Mouse (Mus musculus): ENCODE data around the gene Dyrk2. TPM values are rescaled to one million over a fixed set of nuclear protein-coding genes. Genes with fewer than 3 reads are reported as not detected.

Gene Dyrk2
- polyA plus RNA-seq (2011; ENCODE audit: insufficient read depth, insufficient read length, low read depth, missing spikeins): 16.4 and 23.1 TPM in 2 replicates

GRCm38 (mm10) chr10:118870201-118870980 is at the start of gene Dyrk2:
Gene Dyrk2 (minus strand): TSS chr10:118870209.
- Histone ChIP-seq H3K27ac (ENCODE audit: insufficient read depth, low read length) (no peak within 1 kb of the TSS), H3K27me3 (ENCODE audit: control insufficient read depth, insufficient read depth, low read length, poor library complexity, severe bottlenecking) (no peaks in the 10 kb centered on the region), H3K9ac (ENCODE audit: low read depth, poor library complexity, severe bottlenecking) (peak within 1 kb of the TSS; percentile 96), H3K9me3 (replicated peaks; ENCODE audit: control insufficient read depth, insufficient read depth, low read length, poor library complexity, severe bottlenecking) (no peaks in the 10 kb centered on the region), H3K4me1 (ENCODE audit: control insufficient read depth, insufficient read depth, low read length) (no peaks in the 10 kb centered on the region), H3K36me3 (ENCODE audit: control insufficient read depth, insufficient read depth, low read length, poor library complexity, severe bottlenecking) (no peaks in the 10 kb centered on the region), H3K4me3 (ENCODE audit: low read depth, low read length) (peak within 1 kb of the TSS; percentile 80)
- TF ChIP-seq EP300 (IDR thresholded peaks at IDR 0.05; ENCODE audit: insufficient read depth, low read depth, low read length): no peak
- TF ChIP-seq CTCF (IDR thresholded peaks at IDR 0.05; ENCODE audit: low read depth, low read length): no peak
- TF ChIP-seq POLR2A (IDR thresholded peaks at IDR 0.05; ENCODE audit: insufficient read depth, low read length): no peak

DNA sequence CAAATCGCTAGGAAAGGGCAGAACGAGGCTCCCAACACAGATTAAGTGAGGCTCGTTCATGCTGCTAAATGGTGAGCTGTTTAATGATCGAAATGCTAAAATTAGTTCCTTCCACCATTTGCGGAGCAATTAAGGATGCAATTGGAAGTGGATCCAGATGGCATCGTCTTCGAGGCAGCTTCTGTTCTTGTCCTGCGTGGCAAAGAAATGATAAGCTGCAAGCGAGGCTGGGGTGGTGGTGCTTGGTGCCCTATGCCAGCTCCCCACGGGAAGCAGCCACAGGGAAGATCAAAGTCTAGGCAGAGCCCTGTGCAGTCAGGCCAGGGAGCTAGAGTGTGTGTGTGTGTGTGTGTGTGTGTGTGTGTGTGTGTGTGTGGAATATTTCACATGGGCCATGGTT is 32.6 kb upstream of the Dyrk2 start:
- Histone ChIP-seq H3K27ac (ENCODE audit: insufficient read depth, low read length) (no peak overlapping the region), H3K9ac (ENCODE audit: low read depth, poor library complexity, severe bottlenecking) (no peak overlapping the region), H3K27me3 (ENCODE audit: control insufficient read depth, insufficient read depth, low read length, poor library complexity, severe bottlenecking) (no peaks in the 10 kb centered on the region), H3K9me3 (replicated peaks; ENCODE audit: control insufficient read depth, insufficient read depth, low read length, poor library complexity, severe bottlenecking) (no peaks in the 10 kb centered on the region), H3K36me3 (ENCODE audit: control insufficient read depth, insufficient read depth, low read length, poor library complexity, severe bottlenecking) (no peaks in the 10 kb centered on the region), H3K4me3 (ENCODE audit: low read depth, low read length) (no peak overlapping the region), H3K4me1 (ENCODE audit: control insufficient read depth, insufficient read depth, low read length) (no peaks in the 10 kb centered on the region)
- TF ChIP-seq POLR2A (IDR thresholded peaks at IDR 0.05; ENCODE audit: insufficient read depth, low read length) (no peak), CTCF (IDR thresholded peaks at IDR 0.05; ENCODE audit: low read depth, low read length) (no peak), EP300 (IDR thresholded peaks at IDR 0.05; ENCODE audit: insufficient read depth, low read depth, low read length) (no peak)

DNA sequence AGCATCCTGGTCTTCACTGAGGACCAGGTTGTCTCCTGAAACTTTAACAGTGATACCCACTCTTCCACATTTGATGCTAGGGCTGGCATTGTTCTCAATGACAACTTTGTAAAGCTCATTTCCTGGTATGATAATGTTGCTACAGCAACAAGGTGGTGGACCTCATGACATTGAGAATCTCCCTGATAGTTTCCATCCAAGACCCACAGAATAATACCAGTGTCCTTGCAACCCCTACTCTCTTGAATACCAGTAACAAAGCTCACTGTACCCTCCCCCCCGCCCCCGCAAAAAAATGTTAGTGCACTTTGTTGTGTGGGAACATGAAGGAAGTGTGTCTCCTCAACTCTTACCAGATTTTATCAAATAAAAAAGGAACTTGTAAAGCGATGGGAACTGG is 23.6 kb upstream of the Dyrk2 start:
- H3K9me3 ChIP-seq (replicated peaks; ENCODE audit: control insufficient read depth, insufficient read depth, low read length, poor library complexity, severe bottlenecking): no peaks in the 10 kb centered on the region
- no peak overlapping the region for H3K4me3 ChIP-seq (ENCODE audit: low read depth, low read length)
- H3K9ac ChIP-seq (ENCODE audit: low read depth, poor library complexity, severe bottlenecking): no peak overlapping the region
- H3K27me3 ChIP-seq (ENCODE audit: control insufficient read depth, insufficient read depth, low read length, poor library complexity, severe bottlenecking): no peaks in the 10 kb centered on the region
- H3K27ac ChIP-seq (ENCODE audit: insufficient read depth, low read length): no peak overlapping the region
- H3K4me1 ChIP-seq (ENCODE audit: control insufficient read depth, insufficient read depth, low read length): no peaks in the 10 kb centered on the region
- TF ChIP-seq POLR2A (IDR thresholded peaks at IDR 0.05; ENCODE audit: insufficient read depth, low read length) (no peak), EP300 (IDR thresholded peaks at IDR 0.05; ENCODE audit: insufficient read depth, low read depth, low read length) (no peak), CTCF (IDR thresholded peaks at IDR 0.05; ENCODE audit: low read depth, low read length) (no peak)
- H3K36me3 ChIP-seq (ENCODE audit: control insufficient read depth, insufficient read depth, low read length, poor library complexity, severe bottlenecking): no peaks in the 10 kb centered on the region

GRCm38 (mm10) chr10:118884126-118884525 is 14.1 kb upstream of the Dyrk2 start:
- no peak overlapping the region for H3K27ac ChIP-seq (ENCODE audit: insufficient read depth, low read length)
- TF ChIP-seq EP300 (IDR thresholded peaks at IDR 0.05; ENCODE audit: insufficient read depth, low read depth, low read length) (no peak), POLR2A (IDR thresholded peaks at IDR 0.05; ENCODE audit: insufficient read depth, low read length) (no peak), CTCF (IDR thresholded peaks at IDR 0.05; ENCODE audit: low read depth, low read length) (no peak)
- H3K4me1 ChIP-seq (ENCODE audit: control insufficient read depth, insufficient read depth, low read length): no peaks in the 10 kb centered on the region
- no peak overlapping the region for H3K4me3 ChIP-seq (ENCODE audit: low read depth, low read length)
- H3K36me3 ChIP-seq (ENCODE audit: control insufficient read depth, insufficient read depth, low read length, poor library complexity, severe bottlenecking): no peaks in the 10 kb centered on the region
- no peak overlapping the region for H3K9ac ChIP-seq (ENCODE audit: low read depth, poor library complexity, severe bottlenecking)
- no peaks in the 10 kb centered on the region for H3K27me3 ChIP-seq (ENCODE audit: control insufficient read depth, insufficient read depth, low read length, poor library complexity, severe bottlenecking)
- no peaks in the 10 kb centered on the region for H3K9me3 ChIP-seq (replicated peaks; ENCODE audit: control insufficient read depth, insufficient read depth, low read length, poor library complexity, severe bottlenecking)

DNA sequence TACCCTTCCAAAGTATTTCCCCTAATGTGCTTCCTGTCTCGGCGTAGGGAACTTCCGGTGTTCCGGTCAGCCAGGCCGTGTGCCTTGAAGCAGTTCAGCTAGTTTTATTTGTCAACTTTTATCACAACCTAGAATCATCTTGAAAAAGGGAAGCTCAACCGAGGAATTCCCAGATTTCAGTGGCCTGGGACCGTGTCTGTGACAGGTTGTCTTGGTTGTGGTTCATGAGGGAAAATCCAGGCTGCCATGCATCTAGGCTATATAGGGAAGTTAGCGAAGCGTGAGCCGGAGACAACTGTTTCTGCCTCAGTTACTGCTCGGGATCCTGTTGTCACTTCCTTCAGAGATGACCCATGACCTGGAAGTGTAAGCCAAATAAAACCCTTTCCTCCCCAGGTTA is 13.3 kb upstream of the Dyrk2 start:
- Histone ChIP-seq H3K9me3 (replicated peaks; ENCODE audit: control insufficient read depth, insufficient read depth, low read length, poor library complexity, severe bottlenecking) (no peaks in the 10 kb centered on the region), H3K9ac (ENCODE audit: low read depth, poor library complexity, severe bottlenecking) (no peak overlapping the region), H3K4me1 (ENCODE audit: control insufficient read depth, insufficient read depth, low read length) (no peaks in the 10 kb centered on the region), H3K27ac (ENCODE audit: insufficient read depth, low read length) (no peak overlapping the region), H3K27me3 (ENCODE audit: control insufficient read depth, insufficient read depth, low read length, poor library complexity, severe bottlenecking) (no peaks in the 10 kb centered on the region), H3K4me3 (ENCODE audit: low read depth, low read length) (no peak overlapping the region), H3K36me3 (ENCODE audit: control insufficient read depth, insufficient read depth, low read length, poor library complexity, severe bottlenecking) (no peaks in the 10 kb centered on the region)
- TF ChIP-seq EP300 (IDR thresholded peaks at IDR 0.05; ENCODE audit: insufficient read depth, low read depth, low read length) (no peak), CTCF (IDR thresholded peaks at IDR 0.05; ENCODE audit: low read depth, low read length) (no peak), POLR2A (IDR thresholded peaks at IDR 0.05; ENCODE audit: insufficient read depth, low read length) (no peak)

DNA sequence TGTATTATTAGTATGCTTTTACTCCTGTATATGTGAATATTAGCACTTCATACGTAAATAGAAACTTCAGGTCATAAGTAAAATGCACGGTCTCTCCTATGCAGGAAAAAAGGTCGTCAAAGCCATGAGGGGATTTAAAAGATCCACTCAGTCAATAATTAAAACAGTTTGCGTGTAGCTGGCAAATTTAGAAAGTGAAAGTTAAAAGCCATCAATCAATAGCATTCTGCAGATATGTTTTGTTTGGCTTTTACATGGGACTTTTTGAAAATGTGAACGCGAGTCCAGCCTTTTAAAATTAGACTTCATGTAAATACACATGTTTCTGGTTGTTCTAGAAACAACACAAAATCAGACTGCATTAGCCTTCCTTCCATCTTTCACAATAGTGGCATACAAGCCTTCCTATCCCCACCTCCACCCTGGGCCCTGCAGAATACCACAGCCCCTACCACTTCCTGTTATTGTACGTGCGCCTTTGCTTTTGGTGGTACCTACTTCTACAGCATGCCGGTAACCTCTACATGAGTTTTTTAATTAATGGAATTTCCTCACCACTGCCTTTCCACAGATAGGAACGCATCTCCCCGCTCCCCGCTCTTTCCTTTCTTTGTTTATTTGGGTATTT is 12.4 kb upstream of the Dyrk2 start:
- no peaks in the 10 kb centered on the region for H3K4me1 ChIP-seq (ENCODE audit: control insufficient read depth, insufficient read depth, low read length)
- no peaks in the 10 kb centered on the region for H3K36me3 ChIP-seq (ENCODE audit: control insufficient read depth, insufficient read depth, low read length, poor library complexity, severe bottlenecking)
- no peaks in the 10 kb centered on the region for H3K9me3 ChIP-seq (replicated peaks; ENCODE audit: control insufficient read depth, insufficient read depth, low read length, poor library complexity, severe bottlenecking)
- TF ChIP-seq EP300 (IDR thresholded peaks at IDR 0.05; ENCODE audit: insufficient read depth, low read depth, low read length) (no peak), POLR2A (IDR thresholded peaks at IDR 0.05; ENCODE audit: insufficient read depth, low read length) (no peak), CTCF (IDR thresholded peaks at IDR 0.05; ENCODE audit: low read depth, low read length) (no peak)
- no peak overlapping the region for H3K9ac ChIP-seq (ENCODE audit: low read depth, poor library complexity, severe bottlenecking)
- H3K4me3 ChIP-seq (ENCODE audit: low read depth, low read length): no peak overlapping the region
- no peak overlapping the region for H3K27ac ChIP-seq (ENCODE audit: insufficient read depth, low read length)
- H3K27me3 ChIP-seq (ENCODE audit: control insufficient read depth, insufficient read depth, low read length, poor library complexity, severe bottlenecking): no peaks in the 10 kb centered on the region

Measured in ES-Bruce4 (cell line).